Mouse (Mus musculus) ES-Bruce4 (cell line): ENCODE results near the gene Elavl3.

ENCODE experiments used
- CTCF ChIP-seq: IDR thresholded peaks from one replicate; pipeline ENCODE4 v1.8.1; 2011; ENCODE audit warnings: low read depth, low read length
- EP300 ChIP-seq: IDR thresholded peaks from 2 replicates; pipeline ENCODE4 v1.6.1; 2011; ENCODE audit warnings: low read depth, low read length; ENCODE audit not compliant: insufficient read depth
- POLR2A ChIP-seq: IDR thresholded peaks from one replicate; pipeline ENCODE4 v1.8.1; 2011; ENCODE audit warnings: low read length; ENCODE audit not compliant: insufficient read depth

DNA sequence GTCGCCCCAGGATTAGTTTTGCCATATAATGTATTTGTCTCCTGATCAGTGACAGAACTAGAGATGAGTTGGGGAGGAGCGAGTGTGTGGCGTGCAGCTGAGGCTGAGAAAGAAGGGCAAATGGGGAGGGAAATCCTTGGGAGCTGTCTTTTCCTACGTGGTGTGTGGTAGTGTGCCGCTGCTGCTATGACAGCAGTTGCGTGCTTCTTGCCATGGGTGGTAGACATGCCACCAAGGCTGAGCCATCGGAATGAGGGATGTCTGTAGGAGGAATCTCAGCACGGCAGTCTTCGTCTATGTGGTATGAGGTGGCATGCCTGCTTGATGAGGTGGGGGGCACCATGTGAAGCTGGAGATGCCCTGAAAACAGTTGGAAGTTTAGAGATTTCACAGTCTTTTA is 21.4 kb downstream of the Elavl3 start:
- no peak for TF ChIP-seq POLR2A
- no peak for TF ChIP-seq CTCF
- no peak for TF ChIP-seq EP300
